Mouse (Mus musculus): ENCODE data around the gene Sdc3.

DNA sequence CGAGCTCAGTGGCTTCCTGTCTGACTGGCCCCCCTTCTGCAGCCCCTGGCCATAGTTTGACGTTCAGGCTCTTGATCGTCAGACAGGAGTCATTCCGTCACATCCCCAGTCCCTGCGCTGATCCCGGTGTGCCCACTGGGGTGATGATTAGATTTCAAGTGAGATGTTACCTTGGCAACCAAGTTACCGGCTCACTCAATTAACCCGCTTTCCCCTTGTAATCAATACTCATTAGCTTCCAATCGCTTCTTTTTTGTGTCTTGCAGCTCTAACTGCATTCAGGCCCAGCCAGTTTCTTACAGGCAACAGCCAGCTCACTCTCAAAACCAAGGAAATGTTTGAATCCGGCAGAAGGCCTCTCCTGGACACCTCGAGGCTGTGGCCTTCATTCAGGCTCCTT lies 80.1 kb downstream of the Sdc3 start:
- TF ChIP-seq EP300 (IDR thresholded peaks at IDR 0.05) (no peak), CTCF (IDR thresholded peaks at IDR 0.05) (no peak)

All from lung, postnatal 0 days (tissue).